Mouse (Mus musculus): ENCODE data around the gene Cc2d1a. TPM values are rescaled to one million over a fixed set of nuclear protein-coding genes. Genes with fewer than 3 reads are reported as not detected.

The Cc2d1a gene
- polyA plus RNA-seq, 1 experiment from 2014 or later, result 21.0 TPM

DNA sequence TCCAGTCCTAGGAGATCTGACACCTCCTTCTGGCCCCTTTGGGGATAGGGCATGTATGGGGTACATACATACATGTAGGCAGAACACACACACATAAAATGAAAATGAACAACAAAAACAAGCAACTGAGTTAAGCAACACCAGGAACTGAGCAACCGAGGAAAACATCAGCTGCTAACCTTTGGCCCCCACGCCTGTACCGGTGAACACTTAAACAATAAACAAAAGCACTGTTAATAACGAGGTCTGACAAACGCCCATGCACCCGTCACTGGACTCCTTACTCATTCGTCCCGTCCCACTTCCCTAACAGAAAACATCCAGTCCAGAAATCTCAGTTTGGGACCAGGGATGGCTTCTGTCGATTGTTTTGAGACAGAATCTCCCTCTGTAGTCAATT, 58.5 kb downstream of the Cc2d1a start:
- DNase-seq (ENCODE audit: low spot score), result no peak
- no peaks in the 10 kb centered on the region for H3K27me3 ChIP-seq (replicated peaks; ENCODE audit: low read depth, poor library complexity, severe bottlenecking)
- no peak overlapping the region for H3K4me3 ChIP-seq
- H3K9me3 ChIP-seq, result no peaks in the 10 kb centered on the region
- 81% methylated on average over 9 of the region's 9 CpGs for WGBS
- H3K36me3 ChIP-seq (replicated peaks), result peaks cover 98% of the 10 kb centered on the region
- H3K4me1 ChIP-seq, result peaks cover 6% of the 10 kb centered on the region
- H3K27ac ChIP-seq (replicated peaks), result no peak overlapping the region

DNA sequence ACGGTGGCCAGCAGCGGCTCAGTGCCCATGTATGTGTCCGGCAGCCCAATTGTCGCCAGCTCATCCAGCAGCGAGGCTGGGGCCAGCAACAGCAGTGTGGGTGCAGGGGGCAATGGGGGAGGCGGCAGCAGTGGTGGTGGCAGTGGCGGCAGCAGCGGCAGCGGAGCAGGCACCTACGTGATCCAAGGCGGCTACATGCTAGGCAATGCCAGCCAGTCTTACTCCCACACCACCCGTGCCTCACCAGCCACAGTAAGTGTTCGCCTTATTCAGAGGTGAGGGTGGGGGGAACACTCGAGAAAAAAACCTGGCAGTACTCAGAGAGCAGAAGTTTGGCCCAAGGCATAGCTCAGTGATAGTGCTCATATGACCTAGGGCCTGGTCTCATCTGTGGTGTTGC, 59.9 kb downstream of the Cc2d1a start:
- Histone ChIP-seq H3K27me3 (replicated peaks; ENCODE audit: low read depth, poor library complexity, severe bottlenecking) (no peaks in the 10 kb centered on the region), H3K4me3 (no peak overlapping the region), H3K4me1 (peaks cover 18% of the 10 kb centered on the region), H3K9me3 (no peaks in the 10 kb centered on the region), H3K36me3 (replicated peaks) (peaks cover 98% of the 10 kb centered on the region), H3K27ac (replicated peaks) (no peak overlapping the region)
- whole genome bisulfite sequencing, result 94% methylated on average over 14 of the region's 14 CpGs
- no peak for DNase-seq (ENCODE audit: low spot score)

DNA sequence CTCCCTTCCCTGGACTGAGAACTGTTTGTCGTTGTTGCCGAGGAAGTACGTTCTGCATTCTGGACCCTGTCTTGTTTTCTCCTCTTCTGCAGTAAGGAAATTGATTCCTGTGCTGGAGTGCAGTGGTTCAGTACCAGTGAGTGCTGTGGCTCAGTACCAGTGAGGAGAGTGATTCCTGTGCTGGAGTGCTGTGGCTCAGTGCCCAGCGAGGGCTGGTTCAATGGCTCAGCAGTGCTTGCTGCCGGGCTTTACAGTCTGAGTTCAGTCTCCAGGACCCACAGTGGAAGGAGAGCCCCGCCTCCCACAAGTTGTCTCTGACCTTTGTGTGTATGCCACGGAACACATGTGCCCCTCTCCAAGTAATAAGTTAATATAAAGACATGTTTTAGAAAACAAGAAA, 60.6 kb downstream of the Cc2d1a start:
- 89% methylated on average over 7 of the region's 7 CpGs for WGBS
- H3K27me3 ChIP-seq (replicated peaks; ENCODE audit: low read depth, poor library complexity, severe bottlenecking), result no peaks in the 10 kb centered on the region
- no peak overlapping the region for H3K4me3 ChIP-seq
- H3K27ac ChIP-seq (replicated peaks), result no peak overlapping the region
- no peak for DNase-seq (ENCODE audit: low spot score)
- peaks cover 18% of the 10 kb centered on the region for H3K4me1 ChIP-seq
- H3K9me3 ChIP-seq, result no peaks in the 10 kb centered on the region
- H3K36me3 ChIP-seq (replicated peaks), result peaks cover 98% of the 10 kb centered on the region

DNA sequence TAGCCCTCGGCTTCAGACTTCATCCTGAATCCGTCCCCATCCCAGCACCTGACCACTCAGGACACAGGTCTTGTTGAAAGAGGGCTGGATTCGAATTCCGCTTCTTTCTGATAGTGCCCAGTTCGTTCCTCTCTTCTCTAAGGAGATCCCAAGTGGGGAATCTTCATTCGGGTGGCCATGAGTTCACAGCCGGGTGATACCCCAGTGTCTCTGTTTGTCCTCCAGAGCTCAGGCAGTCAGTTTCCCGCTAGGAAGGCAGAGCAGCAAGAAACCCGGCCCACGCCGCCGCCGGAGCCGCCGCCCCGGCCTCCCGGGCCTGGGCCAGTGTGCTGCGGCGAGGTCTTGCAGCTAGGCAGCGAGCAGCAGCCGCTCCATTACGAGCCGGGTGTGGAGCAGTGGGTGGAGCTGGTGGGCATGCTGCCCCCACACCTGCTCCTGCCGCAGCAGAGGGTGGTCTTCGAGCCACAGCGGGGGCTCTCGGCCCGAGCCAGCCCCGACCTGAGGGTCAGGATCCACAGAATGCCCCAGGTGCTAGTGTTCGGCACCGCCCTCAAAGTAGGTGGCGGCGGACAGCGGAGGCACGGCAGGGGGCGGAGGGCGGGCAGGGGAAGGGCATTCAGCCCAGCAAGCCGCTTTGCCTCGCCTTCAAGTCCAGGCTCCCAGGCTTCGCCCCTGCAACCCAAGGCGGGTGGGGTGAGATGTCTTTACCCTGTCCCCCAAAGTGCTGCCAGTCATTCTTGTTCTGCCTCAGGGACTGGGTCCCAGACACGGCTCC, 63.2 kb downstream of the Cc2d1a start:
- H3K4me1 ChIP-seq, result peaks cover 18% of the 10 kb centered on the region
- H3K9me3 ChIP-seq, result no peaks in the 10 kb centered on the region
- DNase-seq (ENCODE audit: low spot score), result peak; percentile 28
- H3K27ac ChIP-seq (replicated peaks), result no peak overlapping the region; the same call in 1 of the 2 replicates
- H3K36me3 ChIP-seq (replicated peaks), result peaks cover 98% of the 10 kb centered on the region
- WGBS, result 39% methylated on average over 42 of the region's 42 CpGs
- no peaks in the 10 kb centered on the region for H3K27me3 ChIP-seq (replicated peaks; ENCODE audit: low read depth, poor library complexity, severe bottlenecking)
- H3K4me3 ChIP-seq, result peak overlapping the region; percentile 27; the same call in 1 of the 2 replicates

DNA sequence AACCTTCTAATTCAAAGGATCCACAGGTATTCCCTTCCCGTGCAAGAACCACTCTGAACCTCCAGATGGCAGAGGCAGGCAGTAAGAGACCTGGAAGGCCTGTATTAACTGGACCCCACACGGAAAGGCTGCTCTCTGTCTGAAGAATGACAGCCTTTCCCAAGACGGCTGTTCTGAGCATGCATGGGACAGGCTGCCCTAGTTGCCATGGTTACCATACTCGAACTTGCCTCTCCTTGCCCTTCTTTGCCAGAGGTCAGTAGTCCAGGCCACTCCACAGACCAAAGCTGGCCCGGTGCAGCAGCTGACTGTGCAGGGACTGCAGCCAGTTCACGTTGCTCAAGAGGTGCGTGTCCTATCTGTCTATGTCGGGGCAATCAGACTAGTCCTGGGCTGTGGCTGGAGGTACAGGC, 63.9 kb downstream of the Cc2d1a start:
- H3K9me3 ChIP-seq, result no peaks in the 10 kb centered on the region
- peak; percentile 57 for DNase-seq (ENCODE audit: low spot score)
- no peaks in the 10 kb centered on the region for H3K27me3 ChIP-seq (replicated peaks; ENCODE audit: low read depth, poor library complexity, severe bottlenecking)
- 23% methylated on average over 8 of the region's 8 CpGs for WGBS
- peaks cover 98% of the 10 kb centered on the region for H3K36me3 ChIP-seq (replicated peaks)
- H3K4me1 ChIP-seq, result peaks cover 18% of the 10 kb centered on the region
- no peak overlapping the region for H3K4me3 ChIP-seq
- H3K27ac ChIP-seq (replicated peaks), result 0 out of 2 replicates have a peak overlapping the region, but pooled peaks have one; percentile 12

MicroRNAs within 50 kb of the gene (microRNA counts, 519-probe panel; counts per million panel counts)
- microRNA mmu-miR-181c (188 counts per million, percentile 57 among the panel's probes with 10 or more counts), microRNA mmu-miR-709 (3,179 counts per million, percentile 70 among the panel's probes with 10 or more counts)

Small RNA genes lying within 50 kb of the gene (microRNA-seq; reads per million reads assigned to microRNA genes)
- gene Gm25110, result not detected
- gene Mir181c, result 5,032 reads per million, percentile 89 among the genes with 10 or more reads in this experiment
- 4,564 reads per million, percentile 88 among the genes with 10 or more reads in this experiment for gene Mir181d
- not detected for gene Mir709

Other genes with a start within 250 kb of the Cc2d1a start
- gene Adgrl1, start 247.8 kb downstream of the Cc2d1a start, polyA plus RNA-seq (2016; fragmentation: Nextera tagmentation; extraction: Ambion mirVana), result 12.4 and 13.9 TPM in 2 replicates
- 0.54 and 1.0 TPM in 2 replicates for gene Gm10644, start 192.7 kb downstream of the Cc2d1a start, polyA plus RNA-seq (2016; fragmentation: Nextera tagmentation; extraction: Ambion mirVana)
- 95.4 and 105 TPM in 2 replicates for gene Asf1b, start 192.4 kb downstream of the Cc2d1a start, polyA plus RNA-seq (2016; fragmentation: Nextera tagmentation; extraction: Ambion mirVana)
- 150 and 153 TPM in 2 replicates for gene Prkaca, start 174.9 kb downstream of the Cc2d1a start, polyA plus RNA-seq (2016; fragmentation: Nextera tagmentation; extraction: Ambion mirVana)
- gene Samd1, start 150.3 kb downstream of the Cc2d1a start, polyA plus RNA-seq (2016; fragmentation: Nextera tagmentation; extraction: Ambion mirVana), result 12.1 and 12.2 TPM in 2 replicates
- 0.60 and 1.0 TPM in 2 replicates for gene 1700067K01Rik, start 146.4 kb downstream of the Cc2d1a start, polyA plus RNA-seq (2016; fragmentation: Nextera tagmentation; extraction: Ambion mirVana)
- 0.28 TPM in 1 of 2 replicates, not detected in the other for gene 2210011C24Rik, start 135.8 kb downstream of the Cc2d1a start, polyA plus RNA-seq (2016; fragmentation: Nextera tagmentation; extraction: Ambion mirVana)
- 9.3 and 11.5 TPM in 2 replicates for gene Palm3, start 126.5 kb downstream of the Cc2d1a start, polyA plus RNA-seq (2016; fragmentation: Nextera tagmentation; extraction: Ambion mirVana)
- gene Il27ra, start 105.3 kb downstream of the Cc2d1a start, polyA plus RNA-seq (2016; fragmentation: Nextera tagmentation; extraction: Ambion mirVana), result 0.16 and 0.29 TPM in 2 replicates
- not detected in 2 replicates for gene Rln3, start 102.9 kb downstream of the Cc2d1a start, polyA plus RNA-seq (2016; fragmentation: Nextera tagmentation; extraction: Ambion mirVana)
- 1.1 and 1.4 TPM in 2 replicates for gene Gm10643, start 82.8 kb downstream of the Cc2d1a start, polyA plus RNA-seq (2016; fragmentation: Nextera tagmentation; extraction: Ambion mirVana)
- gene Rfx1, start 81.1 kb downstream of the Cc2d1a start, polyA plus RNA-seq (2016; fragmentation: Nextera tagmentation; extraction: Ambion mirVana), result 9.7 TPM in 2 replicates
- gene Dcaf15, start 43.2 kb downstream of the Cc2d1a start, polyA plus RNA-seq (2016; fragmentation: Nextera tagmentation; extraction: Ambion mirVana), result 15.9 and 18.0 TPM in 2 replicates
- gene Podnl1, start 21.9 kb downstream of the Cc2d1a start, polyA plus RNA-seq (2016; fragmentation: Nextera tagmentation; extraction: Ambion mirVana), result 0.08 and 0.12 TPM in 2 replicates
- 1.5 and 1.8 TPM in 2 replicates for gene 4930432K21Rik, start 89 bp upstream of the Cc2d1a start, polyA plus RNA-seq (2016; fragmentation: Nextera tagmentation; extraction: Ambion mirVana)
- gene Nanos3, start 37.3 kb upstream of the Cc2d1a start, polyA plus RNA-seq (2016; fragmentation: Nextera tagmentation; extraction: Ambion mirVana), result 2.4 and 3.5 TPM in 2 replicates
- 37.2 and 41.7 TPM in 2 replicates for gene Zswim4, start 89.1 kb upstream of the Cc2d1a start, polyA plus RNA-seq (2016; fragmentation: Nextera tagmentation; extraction: Ambion mirVana)
- 409 and 427 TPM in 2 replicates for gene D8Ertd738e, start 101.8 kb upstream of the Cc2d1a start, polyA plus RNA-seq (2016; fragmentation: Nextera tagmentation; extraction: Ambion mirVana)
- gene Mri1, start 109.4 kb upstream of the Cc2d1a start, polyA plus RNA-seq (2016; fragmentation: Nextera tagmentation; extraction: Ambion mirVana), result 64.0 and 64.2 TPM in 2 replicates
- 21.9 and 24.6 TPM in 2 replicates for gene Ccdc130, start 122.4 kb upstream of the Cc2d1a start, polyA plus RNA-seq (2016; fragmentation: Nextera tagmentation; extraction: Ambion mirVana)
- 4.4 and 5.5 TPM in 2 replicates for gene Cacna1a, start 240.5 kb upstream of the Cc2d1a start, polyA plus RNA-seq (2016; fragmentation: Nextera tagmentation; extraction: Ambion mirVana)